Mouse (Mus musculus) heart, embryonic 12.5 days (tissue): Measurements from ENCODE around the gene Sbsn. TPM values are rescaled to one million over a fixed set of nuclear protein-coding genes. Genes with fewer than 3 reads are reported as not detected.

Experiments
- polyA plus RNA-seq: library from polyadenylated mRNA; unstranded; fragments of >200 nt; fragmentation: Nextera tagmentation; extraction: Ambion mirVana; gene quantifications from 2 replicates; pipeline ENCODE4 v1.2.1, GENCODE M21; 2016

The Sbsn gene
- polyA plus RNA-seq, 1 experiment from 2014 or later, result 0.72 TPM

Other genes with a start within 250 kb of the Sbsn start
- 10.1 and 10.9 TPM in 2 replicates for gene Arhgap33, start 216.4 kb upstream of the Sbsn start, polyA plus RNA-seq
- 30.5 and 31.6 TPM in 2 replicates for gene Hspb6, start 199.3 kb upstream of the Sbsn start, polyA plus RNA-seq
- 9.3 and 12.7 TPM in 2 replicates for gene Proser3, start 199.2 kb upstream of the Sbsn start, polyA plus RNA-seq
- 31.1 and 34.8 TPM in 2 replicates for gene Lin37, start 191.6 kb upstream of the Sbsn start, polyA plus RNA-seq
- 82.4 and 88.8 TPM in 2 replicates for gene U2af1l4, start 188.2 kb upstream of the Sbsn start, polyA plus RNA-seq
- 10.5 and 10.6 TPM in 2 replicates for gene Gm49396, start 188.1 kb upstream of the Sbsn start, polyA plus RNA-seq
- 115 and 124 TPM in 2 replicates for gene Psenen, start 187.8 kb upstream of the Sbsn start, polyA plus RNA-seq
- gene Igflr1, start 186.0 kb upstream of the Sbsn start, polyA plus RNA-seq, result 2.7 and 3.7 TPM in 2 replicates
- 4.9 and 5.1 TPM in 2 replicates for gene Kmt2b, start 162.7 kb upstream of the Sbsn start, polyA plus RNA-seq
- 0.09 and 0.44 TPM in 2 replicates for gene Zbtb32, start 152.6 kb upstream of the Sbsn start, polyA plus RNA-seq
- gene Upk1a, start 138.6 kb upstream of the Sbsn start, polyA plus RNA-seq, result 0.44 and 2.5 TPM in 2 replicates
- 1,789 and 1,831 TPM in 2 replicates for gene Cox6b1, start 125.3 kb upstream of the Sbsn start, polyA plus RNA-seq
- gene Etv2, start 115.6 kb upstream of the Sbsn start, polyA plus RNA-seq, result 1.1 and 1.4 TPM in 2 replicates
- gene Rbm42, start 101.2 kb upstream of the Sbsn start, polyA plus RNA-seq, result 96.5 and 103 TPM in 2 replicates
- gene Haus5, start 86.5 kb upstream of the Sbsn start, polyA plus RNA-seq, result 35.4 and 36.3 TPM in 2 replicates
- gene Pmis2, start 79.9 kb upstream of the Sbsn start, polyA plus RNA-seq, result not detected in 2 replicates
- gene 2200002J24Rik, start 52.5 kb upstream of the Sbsn start, polyA plus RNA-seq, result 1.2 and 1.5 TPM in 2 replicates
- gene Atp4a, start 39.3 kb upstream of the Sbsn start, polyA plus RNA-seq, result 0.78 and 0.98 TPM in 2 replicates
- 158 and 165 TPM in 2 replicates for gene Tmem147, start 21.9 kb upstream of the Sbsn start, polyA plus RNA-seq
- not detected in 2 replicates for gene Gapdhs, start 7.8 kb upstream of the Sbsn start, polyA plus RNA-seq
- gene Dmkn, start 12.3 kb downstream of the Sbsn start, polyA plus RNA-seq, result 1.1 TPM in 2 replicates
- not detected in 2 replicates for gene Krtdap, start 36.4 kb downstream of the Sbsn start, polyA plus RNA-seq
- gene Ffar2, start 72.3 kb downstream of the Sbsn start, polyA plus RNA-seq, result not detected in 2 replicates
- gene Ffar3, start 104.7 kb downstream of the Sbsn start, polyA plus RNA-seq, result not detected in 2 replicates
- gene Ffar1, start 110.1 kb downstream of the Sbsn start, polyA plus RNA-seq, result not detected in 2 replicates
- gene Cd22, start 128.9 kb downstream of the Sbsn start, polyA plus RNA-seq, result not detected in 2 replicates
- 0.18 TPM in 1 of 2 replicates, not detected in the other for gene Mag, start 163.4 kb downstream of the Sbsn start, polyA plus RNA-seq
- not detected in 2 replicates for gene Hamp2, start 173.2 kb downstream of the Sbsn start, polyA plus RNA-seq
- not detected in 2 replicates for gene Hamp, start 192.6 kb downstream of the Sbsn start, polyA plus RNA-seq
- gene Usf2, start 205.3 kb downstream of the Sbsn start, polyA plus RNA-seq, result 18.4 and 22.5 TPM in 2 replicates
- 13.1 and 13.8 TPM in 2 replicates for gene Lsr, start 222.0 kb downstream of the Sbsn start, polyA plus RNA-seq
- gene Fam187b, start 222.3 kb downstream of the Sbsn start, polyA plus RNA-seq, result 0.53 and 0.60 TPM in 2 replicates